Mouse (Mus musculus): ENCODE data around the gene Haao.

DNA sequence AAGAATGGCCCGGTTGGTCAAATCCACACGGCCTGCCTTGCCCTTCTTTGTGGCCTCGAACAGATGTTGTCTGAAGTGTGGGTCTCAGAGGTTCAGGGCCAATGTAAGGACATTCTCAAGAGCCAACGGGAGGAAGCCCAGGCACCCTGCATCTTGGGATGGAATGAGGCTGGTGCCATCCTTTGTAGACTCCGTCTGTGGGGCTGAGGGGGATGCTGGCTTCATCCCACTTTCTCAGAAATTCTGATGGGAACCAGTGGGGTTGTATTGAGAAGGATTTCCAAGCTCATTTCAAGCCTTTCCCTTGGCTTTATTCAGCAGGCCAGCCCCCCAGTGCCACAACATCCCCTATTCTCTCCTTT, 41.5 kb upstream of the Haao start:
- no peak for TF ChIP-seq CTCF (IDR thresholded peaks at IDR 0.05; ENCODE audit: insufficient read depth, low read length)
- TF ChIP-seq POLR2A (IDR thresholded peaks at IDR 0.05; ENCODE audit: borderline replicate concordance, extremely low read depth, low read depth, low read length) = no peak
